Mouse (Mus musculus) myocyte (in vitro differentiated cells): ENCODE measurements at regions not wholly inside any gene's neighbourhood (a gene's known extent, or its start where the extent isn't known, plus 50 kb on each side); places are given as distances from the start of the nearest gene placed in this dataset.

ENCODE experiments used
- CEBPB ChIP-seq: IDR thresholded peaks from 2 replicates; pipeline ENCODE4 v1.6.1; 2011; ENCODE audit warnings: mild to moderate bottlenecking, moderate library complexity; ENCODE audit not compliant: poor library complexity, insufficient read depth, severe bottlenecking
- E2F4 ChIP-seq: IDR thresholded peaks from one replicate; pipeline ENCODE4 v1.6.1; 2011; ENCODE audit warnings: mild to moderate bottlenecking, control low read depth, moderate library complexity; ENCODE audit not compliant: insufficient read depth
- MAX ChIP-seq: IDR thresholded peaks from one replicate; pipeline ENCODE4 v1.6.1; 2011; ENCODE audit warnings: low read depth, mild to moderate bottlenecking, control low read depth
- MYOD1 ChIP-seq, 3 experiments: IDR thresholded peaks; one replicate each; pipeline ENCODE4 v1.6.1; 2011; ENCODE audit warnings: control low read depth in 2 of 3, low read depth in 2 of 3, mild to moderate bottlenecking in 2 of 3, moderate library complexity in 1 of 3; ENCODE audit not compliant: insufficient read length in 2 of 3, control insufficient read depth in 1 of 3
- MYOG ChIP-seq, 3 experiments: IDR thresholded peaks; one replicate each; pipeline ENCODE4 v1.6.1; 2011; ENCODE audit warnings: control low read depth in 2 of 3, low read depth in 2 of 3, mild to moderate bottlenecking in 2 of 3; ENCODE audit not compliant: insufficient read length in 2 of 3, control insufficient read depth in 1 of 3, insufficient read depth in 1 of 3
- POLR2A ChIP-seq: IDR thresholded peaks from one replicate; pipeline ENCODE4 v1.6.1; 2011; ENCODE audit warnings: low read depth, mild to moderate bottlenecking, control low read depth, moderate library complexity; ENCODE audit not compliant: insufficient read length
- POLR2AphosphoS2 ChIP-seq: IDR thresholded peaks from one replicate; pipeline ENCODE4 v1.6.1; 2011; ENCODE audit warnings: low read depth, control low read depth; ENCODE audit not compliant: insufficient read length
- SRF ChIP-seq: IDR thresholded peaks from one replicate; pipeline ENCODE4 v1.6.1; 2011; ENCODE audit warnings: low read depth; ENCODE audit not compliant: control insufficient read depth, insufficient read length
- TCF12 ChIP-seq: IDR thresholded peaks from one replicate; pipeline ENCODE4 v1.6.1; 2011; ENCODE audit warnings: mild to moderate bottlenecking, control low read depth; ENCODE audit not compliant: poor library complexity, insufficient read depth, severe bottlenecking
- TCF3 ChIP-seq: IDR thresholded peaks from one replicate; pipeline ENCODE4 v1.6.1; 2011; ENCODE audit warnings: low read depth, control low read depth; ENCODE audit not compliant: insufficient read length
- USF1 ChIP-seq: IDR thresholded peaks from one replicate; pipeline ENCODE4 v1.6.1; 2011; ENCODE audit warnings: low read depth, mild to moderate bottlenecking, control low read depth, moderate library complexity

DNA sequence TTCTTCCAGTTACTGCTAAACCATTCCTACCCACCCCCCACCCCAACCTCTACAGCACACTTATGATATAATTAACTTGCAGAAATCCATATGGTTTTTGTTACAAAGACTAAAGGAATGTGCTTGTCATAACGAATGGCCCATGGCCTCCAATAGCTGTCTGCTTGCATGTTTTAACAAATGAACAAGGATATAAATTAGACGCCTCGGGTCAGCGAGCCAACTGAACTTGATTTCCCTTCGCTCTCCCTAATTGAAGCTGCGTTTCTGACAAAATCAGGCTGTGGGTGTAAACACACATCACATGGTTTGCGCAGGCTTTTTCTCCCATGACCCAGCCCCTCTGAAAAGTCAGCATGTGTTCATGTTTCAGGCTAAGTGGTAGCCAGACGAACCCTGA lies 174.6 kb upstream of the Slc38a2 start:
- no peak for TF ChIP-seq POLR2A
- TF ChIP-seq TCF12, result no peak
- TF ChIP-seq MAX, result no peak
- no peak for TF ChIP-seq USF1
- no peak for TF ChIP-seq E2F4
- TF ChIP-seq CEBPB, result no peak
- TF ChIP-seq POLR2AphosphoS2, result no peak
- no peak for TF ChIP-seq SRF
- no peak for TF ChIP-seq MYOG (IDR thresholded peaks at IDR 0.05; ENCODE audit: control insufficient read depth in 1 of 3, insufficient read depth in 1 of 3, insufficient read length in 2 of 3, low read depth in 2 of 3)
- no peak for TF ChIP-seq MYOD1 (IDR thresholded peaks at IDR 0.05; ENCODE audit: control insufficient read depth in 1 of 3, insufficient read length in 2 of 3, low read depth in 2 of 3)
- TF ChIP-seq TCF3, result no peak
